Comparison of ENCODE assay signal across 1 mouse cellular context in genomic region chr11:62044627-62045026, GRCm38 (mm10).
TF ChIP-seq lines count a peak whose summit lies in the region.

No protein-coding gene starts in this region.

TF ChIP-seq in CH12.LX, 34 proteins besides CTCF, POLR2A, EP300 and RAD21 (continued from another document):
- no peak for TF ChIP-seq MYC (IDR thresholded peaks at IDR 0.05; ENCODE audit: low read depth, low read length)
- TF ChIP-seq ZKSCAN1 (IDR thresholded peaks at IDR 0.05; ENCODE audit: borderline replicate concordance, low read depth, low read length) = no peak
- TF ChIP-seq HCFC1 (IDR thresholded peaks at IDR 0.05; ENCODE audit: low read depth, low read length) = peak; percentile 16; the same call in 1 of the 2 replicates
